Mouse (Mus musculus) CH12.LX (cell line): ENCODE measurements around the gene Mrps17.

ENCODE experiments used
- CHD2 ChIP-seq: IDR thresholded peaks from 2 replicates; pipeline ENCODE4 v1.6.1; 2011; ENCODE audit warnings: low read length, improper control_type of control experiment
- MAZ ChIP-seq: IDR thresholded peaks from 2 replicates; pipeline ENCODE4 v1.6.1; 2012; ENCODE audit warnings: low read depth, mild to moderate bottlenecking, inconsistent platforms, low read length, improper control_type of control experiment, moderate library complexity

- TF ChIP-seq CHD2 = no peak
- no peak for TF ChIP-seq MAZ
Measured at GRCm38 (mm10) chr5:129725774-129726392, 10.6 kb downstream of the Mrps17 start.
